Comparison of ENCODE assay signal across 24 mouse cellular contexts in the genomic region with DNA sequence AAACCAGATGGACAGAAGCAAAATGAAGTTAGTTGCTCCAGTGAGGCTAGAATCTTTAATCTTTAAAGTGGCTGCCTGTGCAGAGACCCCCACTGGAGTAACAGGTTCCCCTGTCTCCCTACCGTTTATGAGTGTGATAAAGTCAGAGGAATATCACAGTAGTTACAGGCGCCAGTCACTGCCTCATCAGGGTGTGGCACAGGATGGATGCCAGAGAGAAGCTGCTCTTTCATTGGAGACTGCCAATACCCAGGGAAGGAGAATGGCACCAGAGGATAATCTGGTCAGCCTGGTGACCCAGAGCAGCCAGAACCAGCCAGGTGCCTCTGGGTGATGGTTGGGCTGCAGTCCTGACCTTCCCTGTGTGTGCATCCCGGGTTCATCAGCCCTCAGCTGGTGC. TPM values are rescaled to one million over a fixed set of nuclear protein-coding genes. Genes with fewer than 3 reads are reported as not detected.
DNase-seq lines count a peak whose midpoint lies in the region; ATAC-seq and TF ChIP-seq lines count a peak whose summit lies in the region.
"Had no signal": no experiment of that assay in that cellular context is flagged by ENCODE, and none has a peak within 500 bp of the region (broad histone marks: within the 10 kb centered on the region; RNA-seq: fewer than 3 reads in every experiment).

No protein-coding gene starts in this region.

- 74% methylated on average over 3 of the region's 3 CpGs for WGBS in lung, postnatal 0 days

- H3K4me3 ChIP-seq in lung, postnatal 0 days (ENCODE audit: low read depth, low read length): no peak overlapping the region
- H3K4me3 ChIP-seq: embryonic facial prominence, embryonic 13.5 days; embryonic facial prominence, embryonic 15.5 days; forebrain, embryonic 13.5 days; forebrain, embryonic 15.5 days had no signal

- no peaks in the 10 kb centered on the region for H3K36me3 ChIP-seq in lung, postnatal 0 days (ENCODE audit: insufficient read depth, low read length)
- H3K36me3 ChIP-seq: embryonic facial prominence, embryonic 13.5 days; embryonic facial prominence, embryonic 15.5 days; forebrain, embryonic 15.5 days had no signal

- H3K27ac ChIP-seq in lung, postnatal 0 days (ENCODE audit: low read length): no peak overlapping the region
- H3K27ac ChIP-seq: embryonic facial prominence, embryonic 13.5 days; embryonic facial prominence, embryonic 15.5 days; forebrain, embryonic 13.5 days; forebrain, embryonic 15.5 days had no signal

- peak; percentile 33 for DNase-seq in testis, postnatal 10 days (ENCODE audit: low spot score)
- DNase-seq in testis, postnatal 14 days (ENCODE audit: low spot score): no peak
- DNase-seq in lung, postnatal 0 days (ENCODE audit: low spot score): no peak
- no peak for DNase-seq in thymus, adult 18-20 months
- DNase-seq: adrenal gland, adult 2 months; adrenal gland, postnatal 10 days; adrenal gland, postnatal 25 days; B cell, adult 2 months; cerebellum, adult 11 months; cerebellum, adult 18-20 months; cerebellum, adult 8-10 months; cerebellum, adult 9-11 months; cerebellum, postnatal 14 days; cerebellum, postnatal 36 days; embryo, embryonic 11 days; forebrain, postnatal 0 days had no signal

- TF ChIP-seq EP300 in lung, postnatal 0 days (IDR thresholded peaks at IDR 0.05): no peak

- no peaks in the 10 kb centered on the region for H3K27me3 ChIP-seq in lung, postnatal 0 days (replicated peaks; ENCODE audit: insufficient read depth, low read length)
- H3K27me3 ChIP-seq: CH12.LX; embryonic facial prominence, embryonic 13.5 days; embryonic facial prominence, embryonic 15.5 days; forebrain, embryonic 13.5 days; forebrain, embryonic 15.5 days had no signal

- H3K9ac ChIP-seq in lung, postnatal 0 days (replicated peaks; ENCODE audit: low read depth): no peak overlapping the region
- H3K9ac ChIP-seq: embryonic facial prominence, embryonic 13.5 days; embryonic facial prominence, embryonic 15.5 days; forebrain, embryonic 13.5 days; forebrain, embryonic 15.5 days; forebrain, postnatal 0 days had no signal

- H3K4me2 ChIP-seq in lung, postnatal 0 days (replicated peaks; ENCODE audit: low read depth, low read length): no peak overlapping the region
- H3K4me2 ChIP-seq: embryonic facial prominence, embryonic 13.5 days; embryonic facial prominence, embryonic 15.5 days; forebrain, embryonic 13.5 days; forebrain, embryonic 15.5 days had no signal

- H3K4me1 ChIP-seq in lung, postnatal 0 days (ENCODE audit: insufficient read depth, low read depth, low read length): no peaks in the 10 kb centered on the region
- H3K4me1 ChIP-seq: embryonic facial prominence, embryonic 13.5 days; embryonic facial prominence, embryonic 15.5 days; forebrain, embryonic 13.5 days; forebrain, embryonic 15.5 days had no signal

- no peak for TF ChIP-seq CTCF in lung, postnatal 0 days (IDR thresholded peaks at IDR 0.05)

- ATAC-seq in megakaryocyte progenitor cell, adult 5-6 weeks (replicated peaks; ENCODE audit: poor library complexity): peak; percentile 45
- no peak for ATAC-seq in lung, postnatal 0 days
- ATAC-seq: CD4-positive, CD25-positive, alpha-beta regulatory T cell, adult 4 months; forebrain, embryonic 13.5 days; forebrain, embryonic 15.5 days; forebrain, postnatal 0 days had no signal

- no peaks in the 10 kb centered on the region for H3K9me3 ChIP-seq in lung, postnatal 0 days (ENCODE audit: low read length)
- H3K9me3 ChIP-seq: embryonic facial prominence, embryonic 13.5 days; embryonic facial prominence, embryonic 15.5 days; forebrain, embryonic 13.5 days; forebrain, embryonic 15.5 days; G1E had no signal

RNA-seq across cellular contexts. Expression of gene Vcpkmt, which starts 14.6 kb away (rescaled TPM):
- 15.0 and 15.3 TPM in 2 replicates for total RNA-seq in megakaryocyte progenitor cell, adult 5-6 weeks (2015)
- 10.5 and 17.5 TPM in 2 replicates for total RNA-seq in megakaryocyte progenitor cell, adult 5-6 weeks (2017)
- polyA plus RNA-seq in lung, postnatal 0 days (2015; fragmentation: Nextera tagmentation; extraction: Ambion mirVana): 20.6 and 25.6 TPM in 2 replicates
